Mouse (Mus musculus) lung, embryonic 14.5 days (tissue): ENCODE data around the gene Rnf43. TPM values are rescaled to one million over a fixed set of nuclear protein-coding genes. Genes with fewer than 3 reads are reported as not detected.

Experiments
- ATAC-seq: fragments of 200-750 bp; cut with Nextera tagmentation; 2 replicates; pipeline ENCODE4 v1.8.0; 2017; ENCODE audit warnings: mild to moderate bottlenecking, moderate TSS enrichment, moderate library complexity; ENCODE audit not compliant: insufficient read depth
- DNase-seq: peaks from one replicate; pipeline ENCODE4 v3.0.0-alpha.2; 2015
- H3K27ac ChIP-seq: fragments of 300-500 bp; sonication (generic); 2 replicates; pipeline ENCODE4 v1.5.1; 2014; ENCODE audit warnings: low read depth, mild to moderate bottlenecking, moderate library complexity
- H3K27me3 ChIP-seq: fragments of 300-500 bp; sonication (generic); 2 replicates; pipeline ENCODE4 v1.6.1; 2014; ENCODE audit warnings: low read length, control low read depth; ENCODE audit not compliant: insufficient read depth
- H3K36me3 ChIP-seq: fragments of 300-500 bp; sonication (generic); 2 replicates; pipeline ENCODE4 v1.6.1; 2014; ENCODE audit warnings: control low read depth; ENCODE audit not compliant: insufficient read depth
- H3K4me1 ChIP-seq: fragments of 300-500 bp; sonication (generic); 2 replicates; pipeline ENCODE4 v1.6.1; 2014; ENCODE audit warnings: antibody characterized with exemption, control low read depth; ENCODE audit not compliant: insufficient read depth
- H3K4me2 ChIP-seq: fragments of 300-500 bp; sonication (generic); 2 replicates; pipeline ENCODE4 v1.6.1; 2014; ENCODE audit warnings: mild to moderate bottlenecking
- H3K4me3 ChIP-seq: fragments of 300-500 bp; sonication (generic); 2 replicates; pipeline ENCODE4 v1.5.1; 2014; ENCODE audit warnings: low read depth, low read length
- H3K9ac ChIP-seq: fragments of 300-500 bp; sonication (generic); 2 replicates; pipeline ENCODE4 v1.6.1; 2014
- H3K9me3 ChIP-seq: fragments of 300-500 bp; sonication (generic); 2 replicates; pipeline ENCODE4 v1.6.1; 2016; ENCODE audit warnings: low read depth, low read length, control low read depth
- CTCF ChIP-seq: IDR thresholded peaks from 2 replicates; pipeline ENCODE4 v1.5.1; 2016; ENCODE audit warnings: antibody characterized with exemption, low read depth
- WGBS: fragments of 180-500 bp; shearing (Covaris S2); extraction: QIAGEN DNeasy Blood & Tissue Kit; methylation state at CpG from one replicate; pipeline ENCODE4 v1.1.7; 2014; 5-methylcytosine and 5-hydroxymethylcytosine counted together
- polyA plus RNA-seq: library from polyadenylated mRNA; unstranded; fragments of >200 nt; fragmentation: Nextera tagmentation; extraction: Ambion mirVana; gene quantifications from 2 replicates; pipeline ENCODE4 v1.2.1, GENCODE M21; 2014

Gene Rnf43
- polyA plus RNA-seq, 1 experiment from 2014 or later = 21.5 TPM

GRCm38 (mm10) chr11:87725515-87725914, 63.0 kb downstream of the Rnf43 start:
- Histone ChIP-seq H3K9me3 (no peaks in the 10 kb centered on the region), H3K36me3 (no peaks in the 10 kb centered on the region), H3K4me1 (peaks cover 16% of the 10 kb centered on the region), H3K27me3 (no peaks in the 10 kb centered on the region), H3K4me3 (no peak overlapping the region), H3K4me2 (peak overlapping the region; percentile 44), H3K9ac (peak overlapping the region; percentile 39), H3K27ac (peak overlapping the region; percentile 80)
- ATAC-seq (peak; percentile 23; the same call in 1 of the 2 replicates), DNase-seq (no peak)
- TF ChIP-seq CTCF = no peak

GRCm38 (mm10) chr11:87725964-87726562, 63.5 kb downstream of the Rnf43 start:
- Histone ChIP-seq H3K9ac (peak overlapping the region; percentile 39), H3K9me3 (no peaks in the 10 kb centered on the region), H3K36me3 (no peaks in the 10 kb centered on the region), H3K27me3 (no peaks in the 10 kb centered on the region), H3K27ac (peak overlapping the region; percentile 80), H3K4me3 (no peak overlapping the region), H3K4me2 (peak overlapping the region; percentile 44), H3K4me1 (peaks cover 16% of the 10 kb centered on the region)
- 15% methylated on average over 6 of the region's 6 CpGs for WGBS
- ATAC-seq (peak; percentile 90), DNase-seq (peak; percentile 77)
- no peak for TF ChIP-seq CTCF

- H3K9ac ChIP-seq = no peak overlapping the region
- no peak overlapping the region for H3K4me3 ChIP-seq
- no peaks in the 10 kb centered on the region for H3K27me3 ChIP-seq
- no peak for TF ChIP-seq CTCF
- H3K4me1 ChIP-seq = peaks cover 16% of the 10 kb centered on the region
- H3K36me3 ChIP-seq = peaks cover 1% of the 10 kb centered on the region
- H3K27ac ChIP-seq = peak overlapping the region; percentile 80; the same call in 1 of the 2 replicates
- 59% methylated on average over 11 of the region's 11 CpGs for WGBS
- ATAC-seq (no peak), DNase-seq (no peak)
- no peak overlapping the region for H3K4me2 ChIP-seq
- H3K9me3 ChIP-seq = no peaks in the 10 kb centered on the region
Observed at GRCm38 (mm10) chr11:87727021-87727420, 64.5 kb downstream of the Rnf43 start.

- peaks cover 16% of the 10 kb centered on the region for H3K4me1 ChIP-seq
- H3K36me3 ChIP-seq = peaks cover 6% of the 10 kb centered on the region
- H3K27ac ChIP-seq = 0 out of 2 replicates have a peak overlapping the region, but pooled peaks have one; percentile 5
- 64% methylated on average over 4 of the region's 4 CpGs for WGBS
- no peaks in the 10 kb centered on the region for H3K9me3 ChIP-seq
- TF ChIP-seq CTCF = no peak
- no peaks in the 10 kb centered on the region for H3K27me3 ChIP-seq
- ATAC-seq (no peak), DNase-seq (no peak)
- H3K4me3 ChIP-seq = no peak overlapping the region
- H3K9ac ChIP-seq = no peak overlapping the region
- no peak overlapping the region for H3K4me2 ChIP-seq
Observed at GRCm38 (mm10) chr11:87727471-87727870, 64.9 kb downstream of the Rnf43 start.

GRCm38 (mm10) chr11:87728850-87729592, 66.5 kb downstream of the Rnf43 start:
- WGBS = 56% methylated on average over 18 of the region's 18 CpGs
- no peaks in the 10 kb centered on the region for H3K9me3 ChIP-seq
- TF ChIP-seq CTCF = no peak
- no peak overlapping the region for H3K4me3 ChIP-seq
- no peak overlapping the region; the same call in 1 of the 2 replicates for H3K27ac ChIP-seq
- peaks cover 8% of the 10 kb centered on the region for H3K36me3 ChIP-seq
- H3K9ac ChIP-seq = no peak overlapping the region
- DNase-seq = no peak
- H3K27me3 ChIP-seq = no peaks in the 10 kb centered on the region
- peaks cover 16% of the 10 kb centered on the region for H3K4me1 ChIP-seq
- ATAC-seq = no peak
- H3K4me2 ChIP-seq = no peak overlapping the region; the same call in 1 of the 2 replicates

GRCm38 (mm10) chr11:87729593-87730185, 67.2 kb downstream of the Rnf43 start:
- no peak for TF ChIP-seq CTCF
- WGBS = 66% methylated on average over 13 of the region's 13 CpGs
- DNase-seq = no peak
- Histone ChIP-seq H3K9ac (no peak overlapping the region), H3K4me3 (no peak overlapping the region), H3K27ac (no peak overlapping the region; the same call in 1 of the 2 replicates), H3K27me3 (no peaks in the 10 kb centered on the region), H3K9me3 (no peaks in the 10 kb centered on the region), H3K4me1 (peaks cover 16% of the 10 kb centered on the region), H3K36me3 (peaks cover 8% of the 10 kb centered on the region), H3K4me2 (no peak overlapping the region; the same call in 1 of the 2 replicates)
- ATAC-seq = no peak
